Mouse (Mus musculus): ENCODE data around the gene Nkrf. TPM values are rescaled to one million over a fixed set of nuclear protein-coding genes. Genes with fewer than 3 reads are reported as not detected.

The Nkrf gene
- total RNA-seq, 1 experiment, result 12.5 TPM

DNA sequence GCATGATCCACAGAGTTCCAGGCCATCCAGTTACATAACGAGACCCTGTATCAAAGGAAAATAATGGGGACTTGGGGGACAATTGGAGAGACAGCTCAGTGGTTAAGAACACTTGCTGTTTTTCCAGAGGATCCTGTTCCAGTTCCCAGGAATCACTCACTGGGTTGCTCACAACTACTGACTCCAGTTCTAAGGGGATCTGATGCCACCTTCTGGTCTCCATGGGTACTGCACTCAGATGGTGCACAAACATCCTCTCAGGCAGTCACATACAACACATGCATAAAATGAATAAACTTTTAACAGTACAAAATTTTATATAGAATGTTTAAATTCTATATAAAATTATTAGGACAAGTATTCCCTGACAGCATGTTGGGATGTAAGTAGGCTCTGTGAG, 18.0 kb downstream of the Nkrf start:
- TF ChIP-seq ZC3H11A (IDR thresholded peaks at IDR 0.05; ENCODE audit: borderline replicate concordance, low read depth, low read length) (peak; percentile 45; the same call in 1 of the 2 replicates), HCFC1 (IDR thresholded peaks at IDR 0.05; ENCODE audit: borderline replicate concordance, insufficient read depth, low read length) (no peak)

GRCm38 (mm10) chrX:36874704-36875128, 28.0 kb downstream of the Nkrf start:
- Histone ChIP-seq H3K36me3 (ENCODE audit: control insufficient read depth, insufficient read depth, low read length, poor library complexity, severe bottlenecking) (no peaks in the 10 kb centered on the region), H3K4me1 (ENCODE audit: control insufficient read depth in 2 of 2, insufficient read depth in 2 of 2, low read length in 2 of 2, poor library complexity in 1 of 2) (no peaks in the 10 kb centered on the region; a peak in 1 of 4 replicates), H3K4me3 (ENCODE audit: insufficient read depth in 1 of 2, low read depth in 1 of 2, low read length in 2 of 2, poor library complexity in 1 of 2, severe bottlenecking in 1 of 2) (peak overlapping the region; percentile 69 to 91), H3K9me3 (ENCODE audit: control insufficient read depth, insufficient read depth, low read depth, low read length) (no peaks in the 10 kb centered on the region), H3K9ac (ENCODE audit: insufficient read depth, low read depth, low read length, poor library complexity, severe bottlenecking) (peak overlapping the region; percentile 96), H3K27ac (ENCODE audit: insufficient read depth, low read depth, low read length, poor library complexity, severe bottlenecking) (peak overlapping the region; percentile 65)
- in situ Hi-C loops (cut with MboI; ENCODE audit: low sequenced_read_pairs in 2 of 2, unreplicated experiment in 2 of 2), result no loop called here
- TF ChIP-seq HCFC1 (IDR thresholded peaks at IDR 0.05; ENCODE audit: borderline replicate concordance, insufficient read depth, low read length) (no peak), ZC3H11A (IDR thresholded peaks at IDR 0.05; ENCODE audit: borderline replicate concordance, low read depth, low read length) (no peak), MAFK (IDR thresholded peaks at IDR 0.05; ENCODE audit: insufficient read depth, low read depth, low read length) (no peak)
- no peak for DNase-seq (ENCODE audit: low read depth, low spot score)

More for the DNA sequence above, 18.0 kb downstream of the Nkrf start:
- Histone ChIP-seq H3K9ac (ENCODE audit: insufficient read depth, low read depth, low read length, poor library complexity, severe bottlenecking) (no peak overlapping the region), H3K4me3 (ENCODE audit: insufficient read depth in 1 of 2, low read depth in 1 of 2, low read length in 2 of 2, poor library complexity in 1 of 2, severe bottlenecking in 1 of 2) (no peak overlapping the region), H3K27ac (ENCODE audit: insufficient read depth, low read depth, low read length, poor library complexity, severe bottlenecking) (no peak overlapping the region), H3K4me1 (ENCODE audit: control insufficient read depth in 2 of 2, insufficient read depth in 2 of 2, low read length in 2 of 2, poor library complexity in 1 of 2) (no peaks in the 10 kb centered on the region), H3K9me3 (ENCODE audit: control insufficient read depth, insufficient read depth, low read depth, low read length) (no peaks in the 10 kb centered on the region), H3K36me3 (ENCODE audit: control insufficient read depth, insufficient read depth, low read length, poor library complexity, severe bottlenecking) (peaks cover 2% of the 10 kb centered on the region)
- DNase-seq (ENCODE audit: low read depth, low spot score), result peak; percentile 41
- in situ Hi-C loops (cut with MboI; ENCODE audit: low sequenced_read_pairs in 2 of 2, unreplicated experiment in 2 of 2), result no loop called here

DNA sequence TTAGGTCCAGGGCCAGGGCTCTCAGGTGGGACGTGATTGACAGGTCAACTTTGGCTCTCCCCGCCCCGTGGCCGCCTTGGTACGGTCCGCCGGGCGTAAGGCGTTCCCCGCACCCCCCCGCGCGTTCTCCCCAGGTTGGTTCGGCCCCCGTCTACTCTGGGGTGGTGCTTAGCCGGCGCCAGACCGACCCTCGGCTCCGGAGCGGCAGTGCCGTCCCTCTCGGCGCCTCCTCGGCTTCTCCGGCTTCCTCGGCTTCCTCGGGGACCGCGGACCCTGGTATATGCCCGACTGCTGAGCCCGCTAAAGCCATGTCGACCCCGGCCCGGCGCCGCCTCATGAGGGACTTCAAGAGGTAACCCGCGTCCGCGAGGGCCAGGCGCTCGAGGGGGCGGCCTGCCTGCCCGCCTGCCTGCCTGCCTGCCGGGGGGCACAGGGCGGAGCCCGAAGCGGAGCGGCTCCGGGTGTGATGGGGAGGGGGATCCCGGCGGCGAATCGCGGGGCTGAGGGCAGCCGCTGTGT, 28.5 kb downstream of the Nkrf start:
- H3K9ac ChIP-seq (ENCODE audit: insufficient read depth, low read depth, low read length, poor library complexity, severe bottlenecking), result peak overlapping the region; percentile 96
- H3K36me3 ChIP-seq (ENCODE audit: control insufficient read depth, insufficient read depth, low read length, poor library complexity, severe bottlenecking), result no peaks in the 10 kb centered on the region
- peak overlapping the region; percentile 69 to 91 for H3K4me3 ChIP-seq (ENCODE audit: insufficient read depth in 1 of 2, low read depth in 1 of 2, low read length in 2 of 2, poor library complexity in 1 of 2, severe bottlenecking in 1 of 2)
- DNase-seq (ENCODE audit: low read depth, low spot score), result peak; percentile 68
- no peak for TF ChIP-seq CHD2 (IDR thresholded peaks at IDR 0.05; ENCODE audit: low read depth, low read length)
- TF ChIP-seq ZC3H11A (IDR thresholded peaks at IDR 0.05; ENCODE audit: borderline replicate concordance, low read depth, low read length), result no peak
- no peak for TF ChIP-seq HCFC1 (IDR thresholded peaks at IDR 0.05; ENCODE audit: borderline replicate concordance, insufficient read depth, low read length)
- TF ChIP-seq ZNF384 (IDR thresholded peaks at IDR 0.05; ENCODE audit: low read depth, low read length), result no peak
- TF ChIP-seq MAFK (IDR thresholded peaks at IDR 0.05; ENCODE audit: insufficient read depth, low read depth, low read length), result no peak
- H3K9me3 ChIP-seq (ENCODE audit: control insufficient read depth, insufficient read depth, low read depth, low read length), result no peaks in the 10 kb centered on the region
- H3K27ac ChIP-seq (ENCODE audit: insufficient read depth, low read depth, low read length, poor library complexity, severe bottlenecking), result peak overlapping the region; percentile 65
- H3K4me1 ChIP-seq (ENCODE audit: control insufficient read depth in 2 of 2, insufficient read depth in 2 of 2, low read length in 2 of 2, poor library complexity in 1 of 2), result no peaks in the 10 kb centered on the region; a peak in 1 of 4 replicates
- in situ Hi-C loops (cut with MboI; ENCODE audit: low sequenced_read_pairs in 2 of 2, unreplicated experiment in 2 of 2), result no loop called here

- TF ChIP-seq CHD2 (IDR thresholded peaks at IDR 0.05; ENCODE audit: low read depth, low read length) (no peak), MAFK (IDR thresholded peaks at IDR 0.05; ENCODE audit: insufficient read depth, low read depth, low read length) (no peak), ZC3H11A (IDR thresholded peaks at IDR 0.05; ENCODE audit: borderline replicate concordance, low read depth, low read length) (no peak), ZNF384 (IDR thresholded peaks at IDR 0.05; ENCODE audit: low read depth, low read length) (no peak), HCFC1 (IDR thresholded peaks at IDR 0.05; ENCODE audit: borderline replicate concordance, insufficient read depth, low read length) (no peak)
- H3K27ac ChIP-seq (ENCODE audit: insufficient read depth, low read depth, low read length, poor library complexity, severe bottlenecking), result peak within 1 kb of the TSS; percentile 65
- in situ Hi-C loops (cut with MboI; ENCODE audit: low sequenced_read_pairs in 2 of 2, unreplicated experiment in 2 of 2), result no loop called here
- H3K9me3 ChIP-seq (ENCODE audit: control insufficient read depth, insufficient read depth, low read depth, low read length), result no peaks in the 10 kb centered on the region
- H3K4me1 ChIP-seq (ENCODE audit: control insufficient read depth in 2 of 2, insufficient read depth in 2 of 2, low read length in 2 of 2, poor library complexity in 1 of 2), result no peaks in the 10 kb centered on the region; a peak in 1 of 4 replicates
- H3K9ac ChIP-seq (ENCODE audit: insufficient read depth, low read depth, low read length, poor library complexity, severe bottlenecking), result peak within 1 kb of the TSS; percentile 96
- peak within 1 kb of the TSS; percentile 69 to 91 for H3K4me3 ChIP-seq (ENCODE audit: insufficient read depth in 1 of 2, low read depth in 1 of 2, low read length in 2 of 2, poor library complexity in 1 of 2, severe bottlenecking in 1 of 2)
- no peak for DNase-seq (ENCODE audit: low read depth, low spot score)
- no peaks in the 10 kb centered on the region for H3K36me3 ChIP-seq (ENCODE audit: control insufficient read depth, insufficient read depth, low read length, poor library complexity, severe bottlenecking)
These were observed 28.9 kb downstream of the Nkrf start, which contains the start of the genes Ube2a and C330007P06Rik for GRCm38 (mm10) chrX:36873765-36874164. Gene Ube2a (plus strand): TSS chrX:36873900. Gene C330007P06Rik (minus strand): TSS chrX:36874111.

DNA sequence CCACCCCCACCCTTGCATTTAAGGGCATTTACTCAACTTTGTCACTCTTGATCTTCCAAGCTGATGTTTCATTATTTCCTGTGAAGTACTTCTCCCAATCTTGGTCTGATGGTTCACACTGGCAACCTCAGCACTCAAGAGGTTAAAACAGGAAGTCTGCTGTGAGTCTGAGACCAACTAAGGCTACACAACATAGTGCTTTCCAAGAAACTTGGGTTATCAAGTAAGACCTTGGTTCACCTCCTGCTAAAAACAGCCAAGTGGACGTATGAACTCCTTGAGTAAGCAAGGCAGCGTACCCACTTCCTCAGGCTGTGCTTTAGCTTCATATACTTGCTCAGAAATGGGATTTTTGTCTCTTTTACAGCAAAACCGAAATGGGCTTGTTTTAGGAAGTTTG, 32.3 kb downstream of the Nkrf start:
- H3K4me1 ChIP-seq (ENCODE audit: control insufficient read depth in 2 of 2, insufficient read depth in 2 of 2, low read length in 2 of 2, poor library complexity in 1 of 2), result no peaks in the 10 kb centered on the region; a peak in 1 of 4 replicates
- no peak overlapping the region for H3K4me3 ChIP-seq (ENCODE audit: insufficient read depth in 1 of 2, low read depth in 1 of 2, low read length in 2 of 2, poor library complexity in 1 of 2, severe bottlenecking in 1 of 2)
- no peaks in the 10 kb centered on the region for H3K36me3 ChIP-seq (ENCODE audit: control insufficient read depth, insufficient read depth, low read length, poor library complexity, severe bottlenecking)
- DNase-seq (ENCODE audit: low read depth, low spot score), result no peak
- H3K9ac ChIP-seq (ENCODE audit: insufficient read depth, low read depth, low read length, poor library complexity, severe bottlenecking), result no peak overlapping the region
- H3K9me3 ChIP-seq (ENCODE audit: control insufficient read depth, insufficient read depth, low read depth, low read length), result no peaks in the 10 kb centered on the region
- no peak for TF ChIP-seq ZC3H11A (IDR thresholded peaks at IDR 0.05; ENCODE audit: borderline replicate concordance, low read depth, low read length)
- no peak overlapping the region for H3K27ac ChIP-seq (ENCODE audit: insufficient read depth, low read depth, low read length, poor library complexity, severe bottlenecking)
- in situ Hi-C loops (cut with MboI; ENCODE audit: low sequenced_read_pairs in 2 of 2, unreplicated experiment in 2 of 2), result no loop called here

All from ES-E14 (cell line).